Mouse (Mus musculus) kidney, adult 2 months (tissue): Measurements from ENCODE around the gene Sowaha.

Source experiments
- CTCF ChIP-seq: fragments of 200-500 bp; conservative IDR thresholded peaks from 2 replicates; pipeline ENCODE4 v1.5.1; 2011; ENCODE audit warnings: low read depth, mild to moderate bottlenecking, control low read depth, low read length, moderate library complexity, mixed read lengths; ENCODE audit not compliant: insufficient read depth, insufficient read length
- POLR2A ChIP-seq: fragments of 200-500 bp; IDR thresholded peaks from one replicate; pipeline ENCODE4 v1.6.1; 2011; ENCODE audit warnings: low read depth, low read length, control low read depth

DNA sequence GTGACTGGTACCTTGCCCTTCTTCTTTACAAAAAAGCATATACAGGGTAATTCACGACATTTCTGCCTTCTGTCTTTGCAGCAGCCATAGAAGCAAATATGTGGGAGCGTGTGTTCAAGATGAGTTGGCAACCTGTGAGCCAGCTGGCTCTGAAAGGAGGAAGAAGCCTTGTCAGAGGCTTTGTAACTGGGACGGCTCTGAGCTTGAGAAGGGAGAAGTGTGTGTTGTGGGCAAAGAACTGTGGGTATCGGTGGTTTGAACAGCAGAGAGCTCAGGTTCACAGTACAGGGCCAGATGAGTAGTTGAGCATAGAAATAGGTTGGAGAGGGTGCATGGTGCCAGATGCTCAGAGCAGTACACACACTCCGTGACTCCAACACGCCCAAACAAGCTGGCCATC lies 16.9 kb upstream of the Sowaha start:
- TF ChIP-seq CTCF (no peak), POLR2A (no peak)
